Comparison of ENCODE assay signal across 22 mouse cellular contexts in genomic region chr8:91509206-91509899, GRCm38 (mm10).
DNase-seq lines count a peak whose midpoint lies in the region; ATAC-seq and TF ChIP-seq lines count a peak whose summit lies in the region.
"Had no signal": no experiment of that assay in that cellular context is flagged by ENCODE, and none has a peak within 500 bp of the region (broad histone marks: within the 10 kb centered on the region; RNA-seq: fewer than 3 reads in every experiment).

No protein-coding gene starts in this region.

- no peak overlapping the region for H3K4me2 ChIP-seq in midbrain, embryonic 14.5 days (ENCODE audit: low read length)
- H3K4me2 ChIP-seq in embryonic facial prominence, embryonic 14.5 days (ENCODE audit: low read depth, low read length), result no peak overlapping the region
- H3K4me2 ChIP-seq: embryonic facial prominence, embryonic 13.5 days; neural tube, embryonic 13.5 days; stomach, embryonic 15.5 days had no signal

- peak; percentile 16 for DNase-seq in midbrain, embryonic 10.5 days (ENCODE audit: low spot score)
- no peak for DNase-seq in midbrain, embryonic 14.5 days
- peak; percentile 41 for DNase-seq in Muller cell, postnatal 12 days (ENCODE audit: inconsistent ontology term)
- peak; percentile 41 for DNase-seq in embryonic facial prominence, embryonic 14.5 days (ENCODE audit: low spot score)
- no peak for DNase-seq in urinary bladder, postnatal 10 days (ENCODE audit: low spot score)
- DNase-seq in thymus, postnatal 14 days, result no peak
- DNase-seq in heart, embryonic 10.5 days (ENCODE audit: low spot score), result no peak
- DNase-seq: adrenal gland, postnatal 14 days; cerebellum, adult 2 months; cerebellum, postnatal 36 days; gastrocnemius, adult 2 months; heart, postnatal 4 days; kidney, adult 18-20 months; kidney, postnatal 10 days; left cerebral cortex, postnatal 4 days; lung, postnatal 4 days had no signal

- 40% methylated on average over 8 of the region's 8 CpGs for WGBS in midbrain, embryonic 10.5 days
- WGBS in midbrain, embryonic 14.5 days, result 15% methylated on average over 8 of the region's 8 CpGs
- WGBS in embryonic facial prominence, embryonic 14.5 days, result 46% methylated on average over 8 of the region's 8 CpGs
- 85% methylated on average over 8 of the region's 8 CpGs for WGBS in heart, embryonic 10.5 days

- H3K4me1 ChIP-seq in midbrain, embryonic 10.5 days, result peaks cover 78% of the 10 kb centered on the region
- H3K4me1 ChIP-seq in midbrain, embryonic 14.5 days (ENCODE audit: control insufficient read depth, insufficient read depth, low read length), result peaks cover 26% of the 10 kb centered on the region
- H3K4me1 ChIP-seq in ES-Bruce4 (ENCODE audit: control insufficient read depth, insufficient read depth, low read length), result peaks cover 2% of the 10 kb centered on the region
- H3K4me1 ChIP-seq in embryonic facial prominence, embryonic 14.5 days (ENCODE audit: control insufficient read depth, insufficient read depth, low read length), result peaks cover 11% of the 10 kb centered on the region; the same call in 1 of the 2 replicates
- peaks cover 56% of the 10 kb centered on the region for H3K4me1 ChIP-seq in heart, embryonic 10.5 days

- peaks cover 93% of the 10 kb centered on the region for H3K27me3 ChIP-seq in midbrain, embryonic 10.5 days (ENCODE audit: low read depth, poor library complexity, severe bottlenecking)
- peaks cover 4% of the 10 kb centered on the region; the same call in 1 of the 2 replicates for H3K27me3 ChIP-seq in midbrain, embryonic 14.5 days (ENCODE audit: control insufficient read depth, insufficient read depth, low read length)
- H3K27me3 ChIP-seq in ES-Bruce4 (ENCODE audit: control insufficient read depth, insufficient read depth, low read length, poor library complexity, severe bottlenecking), result no peaks in the 10 kb centered on the region
- H3K27me3 ChIP-seq in embryonic facial prominence, embryonic 14.5 days (replicated peaks; ENCODE audit: control insufficient read depth, insufficient read depth, low read length), result no peaks in the 10 kb centered on the region
- no peaks in the 10 kb centered on the region for H3K27me3 ChIP-seq in heart, embryonic 10.5 days (ENCODE audit: insufficient read depth, poor library complexity, severe bottlenecking)
- H3K27me3 ChIP-seq: embryonic facial prominence, embryonic 13.5 days; stomach, embryonic 15.5 days had no signal

- no peak overlapping the region for H3K4me3 ChIP-seq in midbrain, embryonic 10.5 days
- no peak overlapping the region for H3K4me3 ChIP-seq in midbrain, embryonic 14.5 days (replicated peaks; ENCODE audit: low read depth, low read length)
- H3K4me3 ChIP-seq in ES-Bruce4 (ENCODE audit: low read depth, low read length), result no peak overlapping the region
- no peak overlapping the region for H3K4me3 ChIP-seq in embryonic facial prominence, embryonic 14.5 days (ENCODE audit: low read depth, low read length)
- H3K4me3 ChIP-seq in heart, embryonic 10.5 days, result no peak overlapping the region
- H3K4me3 ChIP-seq: embryonic facial prominence, embryonic 13.5 days; gastrocnemius, adult 2 months; neural tube, embryonic 13.5 days; stomach, embryonic 15.5 days had no signal

- ATAC-seq in midbrain, embryonic 14.5 days (ENCODE audit: low FRiP score, low TSS enrichment), result no peak; the same call in 1 of the 2 replicates
- ATAC-seq in embryonic facial prominence, embryonic 14.5 days (ENCODE audit: low read depth), result peak; percentile 60
- ATAC-seq: forebrain, embryonic 14.5 days; inflammation-experienced regulatory T-cells, adult 6 months had no signal

- no peak for TF ChIP-seq POLR2A in ES-Bruce4 (IDR thresholded peaks at IDR 0.05; ENCODE audit: insufficient read depth, low read length)

- no peaks in the 10 kb centered on the region for H3K36me3 ChIP-seq in midbrain, embryonic 10.5 days
- no peaks in the 10 kb centered on the region for H3K36me3 ChIP-seq in midbrain, embryonic 14.5 days (ENCODE audit: control insufficient read depth, insufficient read depth, low read length)
- H3K36me3 ChIP-seq in ES-Bruce4 (ENCODE audit: control insufficient read depth, insufficient read depth, low read length, poor library complexity, severe bottlenecking), result no peaks in the 10 kb centered on the region
- H3K36me3 ChIP-seq in embryonic facial prominence, embryonic 14.5 days (ENCODE audit: control insufficient read depth, insufficient read depth, low read length), result no peaks in the 10 kb centered on the region
- no peaks in the 10 kb centered on the region for H3K36me3 ChIP-seq in heart, embryonic 10.5 days
- H3K36me3 ChIP-seq: embryonic facial prominence, embryonic 13.5 days; neural tube, embryonic 13.5 days; stomach, embryonic 15.5 days had no signal

- peak overlapping the region; percentile 33; the same call in 1 of the 2 replicates for H3K27ac ChIP-seq in midbrain, embryonic 10.5 days (replicated peaks)
- no peak overlapping the region for H3K27ac ChIP-seq in midbrain, embryonic 14.5 days (replicated peaks; ENCODE audit: low read depth, low read length)
- peak overlapping the region; percentile 45; the same call in 1 of the 2 replicates for H3K27ac ChIP-seq in ES-Bruce4 (ENCODE audit: insufficient read depth, low read length)
- H3K27ac ChIP-seq in embryonic facial prominence, embryonic 14.5 days (replicated peaks; ENCODE audit: low read depth, low read length), result peak overlapping the region; percentile 2; the same call in 1 of the 2 replicates
- H3K27ac ChIP-seq in heart, embryonic 10.5 days, result no peak overlapping the region
- H3K27ac ChIP-seq: gastrocnemius, adult 2 months; neural tube, embryonic 13.5 days; stomach, embryonic 15.5 days had no signal

- no peak for TF ChIP-seq EP300 in ES-Bruce4 (IDR thresholded peaks at IDR 0.05; ENCODE audit: insufficient read depth, low read depth, low read length)

- no peak for TF ChIP-seq CTCF in ES-Bruce4 (IDR thresholded peaks at IDR 0.05; ENCODE audit: low read depth, low read length)

- no peaks in the 10 kb centered on the region for H3K9me3 ChIP-seq in midbrain, embryonic 10.5 days (replicated peaks)
- no peaks in the 10 kb centered on the region for H3K9me3 ChIP-seq in midbrain, embryonic 14.5 days (ENCODE audit: control insufficient read depth, low read length)
- H3K9me3 ChIP-seq in ES-Bruce4 (replicated peaks; ENCODE audit: control insufficient read depth, insufficient read depth, low read length, poor library complexity, severe bottlenecking), result no peaks in the 10 kb centered on the region
- no peaks in the 10 kb centered on the region for H3K9me3 ChIP-seq in embryonic facial prominence, embryonic 14.5 days (ENCODE audit: control insufficient read depth, low read length)
- no peaks in the 10 kb centered on the region for H3K9me3 ChIP-seq in heart, embryonic 10.5 days
- H3K9me3 ChIP-seq: embryonic facial prominence, embryonic 13.5 days; neural tube, embryonic 13.5 days; stomach, embryonic 15.5 days had no signal

- no peak overlapping the region for H3K9ac ChIP-seq in midbrain, embryonic 14.5 days (replicated peaks; ENCODE audit: low read length)
- H3K9ac ChIP-seq in ES-Bruce4 (ENCODE audit: low read depth, poor library complexity, severe bottlenecking), result no peak overlapping the region
- no peak overlapping the region for H3K9ac ChIP-seq in embryonic facial prominence, embryonic 14.5 days (ENCODE audit: low read depth, low read length)
- H3K9ac ChIP-seq: embryonic facial prominence, embryonic 13.5 days; neural tube, embryonic 13.5 days; stomach, embryonic 15.5 days had no signal

Comparison
In these comparisons a context has a peak if more than half of its experiments do, and no peak if none do; other contexts are left out.
1. DNase-seq: peak in midbrain, embryonic 10.5 days (single experiment), Muller cell, postnatal 12 days (single experiment) and embryonic facial prominence, embryonic 14.5 days (single experiment); none in midbrain, embryonic 14.5 days (single experiment), urinary bladder, postnatal 10 days (single experiment), thymus, postnatal 14 days (single experiment) and heart, embryonic 10.5 days (single experiment).
2. H3K27ac ChIP-seq: peak in midbrain, embryonic 10.5 days (single experiment), ES-Bruce4 (single experiment) and embryonic facial prominence, embryonic 14.5 days (single experiment); none in midbrain, embryonic 14.5 days (single experiment) and heart, embryonic 10.5 days (single experiment).